ENCODE assay signal across 8 mouse cellular contexts in the genomic region with DNA sequence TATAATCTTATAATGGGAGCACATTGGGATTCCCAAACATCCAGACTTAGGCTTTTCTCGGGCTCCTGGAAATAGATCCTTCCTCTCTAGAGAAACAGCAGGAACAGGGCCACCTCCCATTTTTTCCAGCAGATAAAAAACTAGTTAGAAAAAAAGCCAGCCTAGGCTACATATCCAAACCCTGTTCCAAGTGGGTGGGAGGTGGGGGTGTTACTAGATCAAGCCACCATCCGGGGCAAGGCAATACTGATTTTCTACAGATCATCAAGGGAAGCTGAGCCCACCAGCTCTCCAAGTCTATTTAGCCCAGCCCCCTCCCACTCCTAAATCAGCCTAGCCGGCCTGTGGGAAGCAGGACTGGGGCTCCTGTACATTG. TPM values are rescaled to one million over a fixed set of nuclear protein-coding genes. Genes with fewer than 3 reads are reported as not detected.
DNase-seq lines count a peak whose midpoint lies in the region; ATAC-seq lines count a peak whose summit lies in the region.

No protein-coding gene starts in this region.

- DNase-seq in kidney, adult 11 months, result no peak
- no peak for DNase-seq in forebrain, embryonic 14.5 days (ENCODE audit: low spot score)
- DNase-seq in left cerebral cortex, postnatal 4 days, result no peak
- DNase-seq in left cerebral cortex, postnatal 36 days (ENCODE audit: low spot score in 2 of 2), result no peak
- DNase-seq in ovary, postnatal 14 days (ENCODE audit: low spot score), result no peak

- no peak for ATAC-seq in kidney, embryonic 14.5 days (ENCODE audit: low FRiP score, low TSS enrichment)
- ATAC-seq in forebrain, embryonic 14.5 days, result no peak
- no peak for ATAC-seq in kidney, embryonic 16.5 days (ENCODE audit: low FRiP score, low TSS enrichment)
- ATAC-seq in midbrain, embryonic 15.5 days (replicated peaks), result no peak

- 40% methylated on average over 3 of the region's 3 CpGs for WGBS in kidney, embryonic 14.5 days
- WGBS in forebrain, embryonic 14.5 days, result 58% methylated on average over 3 of the region's 3 CpGs
- WGBS in kidney, embryonic 16.5 days, result 25% methylated on average over 3 of the region's 3 CpGs
- 71% methylated on average over 3 of the region's 3 CpGs for whole genome bisulfite sequencing in midbrain, embryonic 15.5 days

- peaks cover 26% of the 10 kb centered on the region for H3K36me3 ChIP-seq in kidney, embryonic 14.5 days (ENCODE audit: control insufficient read depth, insufficient read depth, low read length)
- H3K36me3 ChIP-seq in forebrain, embryonic 14.5 days (ENCODE audit: control insufficient read depth, insufficient read depth, low read length), result peaks cover 22% of the 10 kb centered on the region
- peaks cover 20% of the 10 kb centered on the region for H3K36me3 ChIP-seq in kidney, embryonic 16.5 days (ENCODE audit: insufficient read depth, low read length)
- peaks cover 16% of the 10 kb centered on the region for H3K36me3 ChIP-seq in midbrain, embryonic 15.5 days (replicated peaks)

- no peaks in the 10 kb centered on the region for H3K9me3 ChIP-seq in kidney, embryonic 14.5 days (ENCODE audit: control insufficient read depth, low read length)
- H3K9me3 ChIP-seq in forebrain, embryonic 14.5 days (replicated peaks; ENCODE audit: control insufficient read depth, low read length), result no peaks in the 10 kb centered on the region
- no peaks in the 10 kb centered on the region for H3K9me3 ChIP-seq in kidney, embryonic 16.5 days (ENCODE audit: low read length)
- no peaks in the 10 kb centered on the region for H3K9me3 ChIP-seq in midbrain, embryonic 15.5 days

- H3K9ac ChIP-seq in kidney, embryonic 14.5 days (ENCODE audit: low read depth, low read length), result peak overlapping the region; percentile 34; the same call in 1 of the 2 replicates
- no peak overlapping the region for H3K9ac ChIP-seq in forebrain, embryonic 14.5 days (ENCODE audit: low read length)
- H3K9ac ChIP-seq in kidney, embryonic 16.5 days (replicated peaks; ENCODE audit: low read length), result peak overlapping the region; percentile 62
- no peak overlapping the region for H3K9ac ChIP-seq in midbrain, embryonic 15.5 days

- no peaks in the 10 kb centered on the region for H3K27me3 ChIP-seq in kidney, embryonic 14.5 days (ENCODE audit: control insufficient read depth, insufficient read depth, low read length)
- H3K27me3 ChIP-seq in forebrain, embryonic 14.5 days (replicated peaks; ENCODE audit: control insufficient read depth, insufficient read depth, low read length), result no peaks in the 10 kb centered on the region
- H3K27me3 ChIP-seq in kidney, embryonic 16.5 days (ENCODE audit: insufficient read depth, low read length), result no peaks in the 10 kb centered on the region
- H3K27me3 ChIP-seq in midbrain, embryonic 15.5 days (replicated peaks), result no peaks in the 10 kb centered on the region

- peaks cover 12% of the 10 kb centered on the region for H3K4me1 ChIP-seq in kidney, embryonic 14.5 days (ENCODE audit: control insufficient read depth, insufficient read depth, low read length)
- peaks cover 11% of the 10 kb centered on the region; the same call in 1 of the 2 replicates for H3K4me1 ChIP-seq in forebrain, embryonic 14.5 days (ENCODE audit: control insufficient read depth, insufficient read depth, low read length)
- peaks cover 37% of the 10 kb centered on the region for H3K4me1 ChIP-seq in kidney, embryonic 16.5 days (ENCODE audit: insufficient read depth, low read length)
- peaks cover 27% of the 10 kb centered on the region for H3K4me1 ChIP-seq in midbrain, embryonic 15.5 days

- peak overlapping the region; percentile 59 for H3K4me3 ChIP-seq in kidney, embryonic 14.5 days (ENCODE audit: low read length)
- no peak overlapping the region for H3K4me3 ChIP-seq in forebrain, embryonic 14.5 days (ENCODE audit: low read depth, low read length)
- peak overlapping the region; percentile 71 for H3K4me3 ChIP-seq in kidney, embryonic 16.5 days (ENCODE audit: low read length)
- H3K4me3 ChIP-seq in midbrain, embryonic 15.5 days, result no peak overlapping the region

- intact Hi-C loops in left cerebral cortex, postnatal 4 days (cut with DNase I), result no loop called here
- intact Hi-C loops in left cerebral cortex, postnatal 36 days (cut with DNase I), result loop anchor here (5.0 kb wide), 1 partner anchor 32 kb away; no protein-coding TSS in a partner anchor

- peak overlapping the region; percentile 84 for H3K4me2 ChIP-seq in kidney, embryonic 14.5 days (replicated peaks; ENCODE audit: low read depth, low read length)
- H3K4me2 ChIP-seq in forebrain, embryonic 14.5 days (ENCODE audit: low read length), result peak overlapping the region; percentile 67; the same call in 1 of the 2 replicates
- peak overlapping the region; percentile 98 for H3K4me2 ChIP-seq in kidney, embryonic 16.5 days (replicated peaks; ENCODE audit: low read depth, low read length)
- H3K4me2 ChIP-seq in midbrain, embryonic 15.5 days, result peak overlapping the region; percentile 94; the same call in 1 of the 2 replicates

- H3K27ac ChIP-seq in kidney, embryonic 14.5 days (ENCODE audit: low read depth, low read length), result peak overlapping the region; percentile 80; the same call in 1 of the 2 replicates
- no peak overlapping the region for H3K27ac ChIP-seq in forebrain, embryonic 14.5 days (ENCODE audit: low read depth, low read length)
- peak overlapping the region; percentile 85 for H3K27ac ChIP-seq in kidney, embryonic 16.5 days (ENCODE audit: low read length)
- H3K27ac ChIP-seq in midbrain, embryonic 15.5 days, result 0 out of 2 replicates have a peak overlapping the region, but pooled peaks have one; percentile 17

RNA-seq across cellular contexts. Expression of gene Prkd2, which starts 2.0 kb away (rescaled TPM):
- polyA plus RNA-seq in kidney, embryonic 14.5 days (2014; fragmentation: Nextera tagmentation; extraction: Ambion mirVana), result 10.9 and 15.7 TPM in 2 replicates
- polyA plus RNA-seq in forebrain, embryonic 14.5 days (2014; fragmentation: Nextera tagmentation; extraction: Ambion mirVana), result 4.5 and 6.7 TPM in 2 replicates
- 16.2 and 17.8 TPM in 2 replicates for polyA plus RNA-seq in kidney, embryonic 16.5 days (2015; fragmentation: Nextera tagmentation; extraction: Ambion mirVana)
- polyA plus RNA-seq in midbrain, embryonic 15.5 days (2015; fragmentation: Nextera tagmentation; extraction: Ambion mirVana), result 6.7 TPM in 2 replicates
- 1 to 10 TPM; 9.1 to 9.5 TPM for total RNA-seq in left cerebral cortex, postnatal 4 days (2021)
- 1 to 10 TPM; 3.1 to 7.1 TPM for total RNA-seq in left cerebral cortex, postnatal 36 days (2021)

RNA-seq across cellular contexts. Expression of gene Fkrp, which starts 28.2 kb away (rescaled TPM):
- 23.6 and 31.1 TPM in 2 replicates for polyA plus RNA-seq in kidney, embryonic 14.5 days (2014; fragmentation: Nextera tagmentation; extraction: Ambion mirVana)
- 26.4 and 30.3 TPM in 2 replicates for polyA plus RNA-seq in forebrain, embryonic 14.5 days (2014; fragmentation: Nextera tagmentation; extraction: Ambion mirVana)
- 36.3 and 36.6 TPM in 2 replicates for polyA plus RNA-seq in kidney, embryonic 16.5 days (2015; fragmentation: Nextera tagmentation; extraction: Ambion mirVana)
- 51.9 and 55.1 TPM in 2 replicates for polyA plus RNA-seq in midbrain, embryonic 15.5 days (2015; fragmentation: Nextera tagmentation; extraction: Ambion mirVana)
- total RNA-seq in left cerebral cortex, postnatal 4 days (2021), result 10 to 100 TPM; 35.8 to 38.9 TPM
- total RNA-seq in left cerebral cortex, postnatal 36 days (2021), result 10 to 100 TPM; 50.4 to 62.8 TPM

RNA-seq across cellular contexts. Expression of gene Strn4, which starts 29.0 kb away (rescaled TPM):
- polyA plus RNA-seq in kidney, embryonic 14.5 days (2014; fragmentation: Nextera tagmentation; extraction: Ambion mirVana), result 75.5 and 111 TPM in 2 replicates
- polyA plus RNA-seq in forebrain, embryonic 14.5 days (2014; fragmentation: Nextera tagmentation; extraction: Ambion mirVana), result 175 and 186 TPM in 2 replicates
- 98.4 and 111 TPM in 2 replicates for polyA plus RNA-seq in kidney, embryonic 16.5 days (2015; fragmentation: Nextera tagmentation; extraction: Ambion mirVana)
- polyA plus RNA-seq in midbrain, embryonic 15.5 days (2015; fragmentation: Nextera tagmentation; extraction: Ambion mirVana), result 205 and 227 TPM in 2 replicates
- 100 to 1,000 TPM; 223 to 229 TPM for total RNA-seq in left cerebral cortex, postnatal 4 days (2021)
- total RNA-seq in left cerebral cortex, postnatal 36 days (2021), result 100 to 1,000 TPM; 310 to 320 TPM

RNA-seq across cellular contexts. Expression of gene Dact3, which starts 30.4 kb away (rescaled TPM):
- 5.1 and 6.4 TPM in 2 replicates for polyA plus RNA-seq in kidney, embryonic 14.5 days (2014; fragmentation: Nextera tagmentation; extraction: Ambion mirVana)
- 3.5 and 4.4 TPM in 2 replicates for polyA plus RNA-seq in forebrain, embryonic 14.5 days (2014; fragmentation: Nextera tagmentation; extraction: Ambion mirVana)
- 2.0 and 2.1 TPM in 2 replicates for polyA plus RNA-seq in kidney, embryonic 16.5 days (2015; fragmentation: Nextera tagmentation; extraction: Ambion mirVana)
- 4.7 and 4.8 TPM in 2 replicates for polyA plus RNA-seq in midbrain, embryonic 15.5 days (2015; fragmentation: Nextera tagmentation; extraction: Ambion mirVana)
- 10 to 100 TPM; 57.6 to 61.8 TPM for total RNA-seq in left cerebral cortex, postnatal 4 days (2021)
- 100 to 1,000 TPM; 179 to 210 TPM for total RNA-seq in left cerebral cortex, postnatal 36 days (2021)

RNA-seq across cellular contexts. Expression of gene Gng8, which starts 46.9 kb away (rescaled TPM):
- 7.5 TPM in 2 replicates for polyA plus RNA-seq in kidney, embryonic 14.5 days (2014; fragmentation: Nextera tagmentation; extraction: Ambion mirVana)
- 9.8 and 11.0 TPM in 2 replicates for polyA plus RNA-seq in forebrain, embryonic 14.5 days (2014; fragmentation: Nextera tagmentation; extraction: Ambion mirVana)
- polyA plus RNA-seq in kidney, embryonic 16.5 days (2015; fragmentation: Nextera tagmentation; extraction: Ambion mirVana), result 7.7 and 10.5 TPM in 2 replicates
- polyA plus RNA-seq in midbrain, embryonic 15.5 days (2015; fragmentation: Nextera tagmentation; extraction: Ambion mirVana), result 9.7 and 16.6 TPM in 2 replicates
- total RNA-seq in left cerebral cortex, postnatal 4 days (2021), result 1 to 10 TPM; 1.2 to 1.7 TPM
- 1 to 10 TPM; 2.8 to 4.0 TPM for total RNA-seq in left cerebral cortex, postnatal 36 days (2021)

Comparison
In these comparisons a context has a peak if more than half of its experiments do, and no peak if none do; other contexts are left out.
1. H3K4me3 ChIP-seq: peak in kidney, embryonic 14.5 days (single experiment) and kidney, embryonic 16.5 days (single experiment); none in forebrain, embryonic 14.5 days (single experiment) and midbrain, embryonic 15.5 days (single experiment).
2. H3K9ac ChIP-seq: peak in kidney, embryonic 14.5 days (single experiment) and kidney, embryonic 16.5 days (single experiment); none in forebrain, embryonic 14.5 days (single experiment) and midbrain, embryonic 15.5 days (single experiment).
3. Peak in every context shown above with its lines, with median percentiles within 50 percentile points of each other: H3K4me2 ChIP-seq.